Mouse (Mus musculus) T-helper 17 cell (primary cell): ENCODE data around the gene Cel.

Experiments used
- in situ Hi-C, 2 experiments: fragments of 300-600 bp; cut with MboI, MseI; formaldehyde crosslinking; loops; 1 replicate in 1 of 2; 2 replicates in 1 of 2; pipeline ENCODE4 v1.15.1; 2025; ENCODE audit warnings: high pct_unique_total_duplicates in 2 of 2

The Cel gene

GRCm38 (mm10) chr2:28563303-28563702, at the start of gene Cel:
Cel (minus strand) TSS chr2:28563403.
- in situ Hi-C loops, result no loop called here

- in situ Hi-C loops, result no loop called here
Observed at GRCm38 (mm10) chr2:28612436-28613063, 49.3 kb upstream of the Cel start.

- in situ Hi-C loops, result no loop called here
Observed at GRCm38 (mm10) chr2:28611407-28611787, 48.2 kb upstream of the Cel start.

- in situ Hi-C loops, result no loop called here
Observed at GRCm38 (mm10) chr2:28610716-28611406, 47.7 kb upstream of the Cel start.

GRCm38 (mm10) chr2:28609851-28610250, 46.6 kb upstream of the Cel start:
- in situ Hi-C loops, result no loop called here

GRCm38 (mm10) chr2:28607341-28608165, 44.4 kb upstream of the Cel start:
- in situ Hi-C loops, result no loop called here

GRCm38 (mm10) chr2:28606601-28607340, 43.6 kb upstream of the Cel start:
- in situ Hi-C loops, result no loop called here

- in situ Hi-C loops, result no loop called here
Observed at GRCm38 (mm10) chr2:28605789-28606541, 42.8 kb upstream of the Cel start.

GRCm38 (mm10) chr2:28603542-28603941, 40.3 kb upstream of the Cel start:
- in situ Hi-C loops, result loop anchor here in 1 of 2 experiments (5.0 kb wide), 1 partner anchor 69 kb away; no protein-coding TSS in a partner anchor

GRCm38 (mm10) chr2:28601720-28602590, 38.8 kb upstream of the Cel start:
- in situ Hi-C loops, result loop anchor here in 1 of 2 experiments (5.0 kb wide), 1 partner anchor 70 kb away; no protein-coding TSS in a partner anchor

- in situ Hi-C loops, result no loop called here
Observed at GRCm38 (mm10) chr2:28599569-28599900, 36.3 kb upstream of the Cel start.

- in situ Hi-C loops, result no loop called here
Observed at GRCm38 (mm10) chr2:28598692-28599568, 35.7 kb upstream of the Cel start.

- in situ Hi-C loops, result no loop called here
Observed at GRCm38 (mm10) chr2:28597733-28598547, 34.7 kb upstream of the Cel start.

- in situ Hi-C loops, result no loop called here
Observed at GRCm38 (mm10) chr2:28596998-28597397, 33.8 kb upstream of the Cel start.

- in situ Hi-C loops, result no loop called here
Observed at GRCm38 (mm10) chr2:28596021-28596420, 32.8 kb upstream of the Cel start.

- in situ Hi-C loops, result loop anchor here in 1 of 2 experiments (5.0 kb wide), 1 partner anchor 39 kb away; no protein-coding TSS in a partner anchor
Observed at GRCm38 (mm10) chr2:28592809-28593208, 29.6 kb upstream of the Cel start.

GRCm38 (mm10) chr2:28591479-28591878, 28.3 kb upstream of the Cel start:
- in situ Hi-C loops, result loop anchor here in 1 of 2 experiments (5.0 kb wide), 1 partner anchor 41 kb away; no protein-coding TSS in a partner anchor

- in situ Hi-C loops, result no loop called here
Observed at GRCm38 (mm10) chr2:28588574-28588973, 25.4 kb upstream of the Cel start.
